Mouse (Mus musculus) megakaryocyte progenitor cell, adult 5-6 weeks (primary cell): ENCODE measurements around the gene Defb43. TPM values are rescaled to one million over a fixed set of nuclear protein-coding genes. Genes with fewer than 3 reads are reported as not detected.

Experiments
- ATAC-seq: replicated peaks from 2 replicates; pipeline ENCODE4 v1.8.0; 2016; ENCODE audit warnings: mild to moderate bottlenecking, moderate TSS enrichment, inconsistent platforms; ENCODE audit not compliant: poor library complexity
- total RNA-seq, 2 experiments: library from RNA; stranded (forward) in 1 of 2; stranded (reverse) in 1 of 2; fragments of 157-497, 149-512 nt in 1 of 2; fragments of 200-1000 nt in 1 of 2; gene quantifications; 2 replicates each; pipeline versions ENCODE4 v1.2.3 to v1.2.4; 2015 to 2017

Defb43 gene
- total RNA-seq, 2 experiments from 2014 or later = not detected

- no peak for ATAC-seq
These were observed 53.8 kb downstream of the Defb43 start for GRCm38 (mm10) chr14:63065391-63065790.

DNA sequence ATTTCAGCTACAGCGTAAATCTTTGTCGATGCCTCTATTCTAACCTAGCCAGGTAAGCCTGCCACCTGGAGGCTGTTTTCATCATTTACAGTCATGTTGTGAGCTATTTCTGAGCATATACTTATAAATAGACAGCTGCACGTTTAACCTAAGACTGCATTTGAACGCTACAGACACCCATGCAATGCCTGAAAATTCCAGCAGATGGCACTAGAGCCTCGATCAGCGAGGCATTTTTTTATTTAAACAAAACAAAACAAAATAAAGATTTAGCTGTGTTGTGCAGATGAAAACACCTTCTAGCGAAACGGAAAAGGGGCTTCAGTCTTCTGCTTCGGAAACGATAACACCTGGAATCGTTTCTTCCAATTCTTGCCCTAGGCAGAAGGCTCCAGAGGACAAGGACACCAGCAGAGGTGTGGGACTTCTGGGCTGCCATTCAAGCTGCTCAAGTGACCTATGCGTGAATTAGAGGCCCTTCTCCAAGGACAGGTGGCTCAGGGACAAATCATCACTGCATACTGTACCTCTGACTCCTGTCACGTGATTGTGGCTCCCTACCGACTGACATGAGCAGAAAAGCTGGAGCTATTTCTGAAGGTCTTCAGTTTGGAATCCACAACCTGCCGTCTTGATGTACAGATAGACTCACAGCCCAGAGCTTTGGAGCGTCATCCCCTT, 55.2 kb downstream of the Defb43 start:
- ATAC-seq = peak; percentile 78

Other genes starting within 250 kb of the Defb43 start
- gene Wdfy2, start 174.1 kb upstream of the Defb43 start, total RNA-seq (2015) = 18.2 and 19.6 TPM in 2 replicates
- gene Wdfy2, start 174.1 kb upstream of the Defb43 start, total RNA-seq (2017) = 22.1 and 24.2 TPM in 2 replicates
- not detected in 2 replicates for gene Defb48, start 27.3 kb upstream of the Defb43 start, total RNA-seq (2015)
- not detected in 2 replicates for gene Defb48, start 27.3 kb upstream of the Defb43 start, total RNA-seq (2017)
- gene Defb47, start 13.7 kb upstream of the Defb43 start, total RNA-seq (2015) = not detected in 2 replicates
- not detected in 2 replicates for gene Defb47, start 13.7 kb upstream of the Defb43 start, total RNA-seq (2017)
- not detected in 2 replicates for gene Defb42, start 35.2 kb downstream of the Defb43 start, total RNA-seq (2015)
- gene Defb42, start 35.2 kb downstream of the Defb43 start, total RNA-seq (2017) = not detected in 2 replicates
- gene Defb30, start 38.2 kb downstream of the Defb43 start, total RNA-seq (2015) = not detected in 2 replicates
- gene Defb30, start 38.2 kb downstream of the Defb43 start, total RNA-seq (2017) = not detected in 2 replicates